In the genomic region with DNA sequence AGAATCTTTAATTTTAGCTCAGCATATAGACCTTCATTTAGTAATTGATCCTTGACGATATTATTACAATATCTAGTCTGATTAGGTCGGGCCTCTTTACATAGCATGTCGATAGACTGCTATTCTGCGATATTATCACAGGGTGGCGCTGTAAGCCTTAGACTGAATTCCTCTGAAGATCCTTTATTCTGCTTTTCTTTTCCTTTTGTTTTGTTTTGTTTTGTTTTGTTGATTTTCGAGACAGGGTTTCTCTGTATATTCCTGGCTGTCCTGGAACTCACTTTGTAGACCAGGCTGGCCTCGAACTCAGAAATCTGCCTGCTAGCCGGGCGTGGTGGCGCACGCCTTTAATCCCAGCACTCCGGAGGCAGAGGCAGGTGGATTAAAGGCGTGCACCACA, we compare ENCODE assay signal across 8 mouse cellular contexts. TPM values are rescaled to one million over a fixed set of nuclear protein-coding genes. Genes with fewer than 3 reads are reported as not detected.
A peak's percentile ranks its signal among the peaks of the same experiment; 100 is the strongest.
DNase-seq lines count a peak whose midpoint lies in the region; ATAC-seq and TF ChIP-seq lines count a peak whose summit lies in the region.
"Not testable (repeated sequence)": the region's sequence is repeated elsewhere in the genome, so short reads cannot be mapped to it uniquely, and the experiment has no call there.

No protein-coding gene starts in this region.

- peak; percentile 80 for DNase-seq in CD4-positive, CD25-positive, alpha-beta regulatory T cell, adult 2 months (ENCODE audit: low read depth, low spot score)
- peak; percentile 83 for DNase-seq in brain, embryonic 14.5 days (ENCODE audit: low read depth)
- peak; percentile 32 for DNase-seq in kidney, adult 18-20 months
- not testable (repeated sequence) for DNase-seq in liver, embryonic 11.5 days (ENCODE audit: low spot score)
- peak; percentile 22 for DNase-seq in midbrain, embryonic 10.5 days (ENCODE audit: low spot score)
- peak in 1 of 2 experiments; percentile 45 for DNase-seq in spleen, adult 2 months (ENCODE audit: low read depth in 1 of 2, low spot score in 2 of 2)

- not testable (repeated sequence) for H3K9ac ChIP-seq in embryonic facial prominence, embryonic 12.5 days; liver, embryonic 11.5 days (ENCODE audit: low read depth, low read length)
- H3K9ac ChIP-seq in heart, embryonic 13.5 days, result 0 out of 2 replicates have a peak overlapping the region, but pooled peaks have one; percentile 28

- peak overlapping the region; percentile 25; the same call in 1 of the 2 replicates for H3K4me2 ChIP-seq in embryonic facial prominence, embryonic 12.5 days (replicated peaks)
- peak overlapping the region; percentile 56 for H3K4me2 ChIP-seq in heart, embryonic 13.5 days
- H3K4me2 ChIP-seq in liver, embryonic 11.5 days, result peak overlapping the region; percentile 36; the same call in 1 of the 2 replicates

- WGBS in embryonic facial prominence, embryonic 12.5 days, result 26% methylated on average over 13 of the region's 13 CpGs
- WGBS in heart, embryonic 13.5 days, result 21% methylated on average over 13 of the region's 13 CpGs
- 23% methylated on average over 13 of the region's 13 CpGs for WGBS in liver, embryonic 11.5 days
- 23% methylated on average over 13 of the region's 13 CpGs for WGBS in midbrain, embryonic 10.5 days
- WGBS in spleen, adult 2 months, result 21% methylated on average over 13 of the region's 13 CpGs

- not testable (repeated sequence) for TF ChIP-seq POLR2A in brain, embryonic 14.5 days (IDR thresholded peaks at IDR 0.05; ENCODE audit: borderline replicate concordance, extremely low read depth, insufficient read depth, insufficient read length, poor library complexity, severe bottlenecking); spleen, adult 2 months (IDR thresholded peaks at IDR 0.05; ENCODE audit: low read depth, low read length)

- 0 out of 2 replicates have a peak overlapping the region, but pooled peaks have one; percentile 17 for H3K4me3 ChIP-seq in embryonic facial prominence, embryonic 12.5 days
- H3K4me3 ChIP-seq in heart, embryonic 13.5 days, result peak overlapping the region; percentile 41
- H3K4me3 ChIP-seq in liver, embryonic 11.5 days (ENCODE audit: low read depth, low read length), result peak overlapping the region; percentile 26; the same call in 1 of the 2 replicates
- peak overlapping the region; percentile 20; the same call in 1 of the 2 replicates for H3K4me3 ChIP-seq in midbrain, embryonic 10.5 days
- peak overlapping the region; percentile 27; the same call in 1 of the 2 replicates for H3K4me3 ChIP-seq in spleen, adult 2 months (ENCODE audit: extremely low read depth, insufficient read depth, insufficient read length)

- H3K36me3 ChIP-seq in embryonic facial prominence, embryonic 12.5 days; heart, embryonic 13.5 days; liver, embryonic 11.5 days (ENCODE audit: control insufficient read depth, insufficient read depth, low read length); midbrain, embryonic 10.5 days; spleen, adult 2 months (ENCODE audit: control insufficient read depth, insufficient read depth, low read length): not testable (repeated sequence)

- peak; percentile 55; the same call in 1 of the 2 replicates for TF ChIP-seq CTCF in brain, embryonic 14.5 days (IDR thresholded peaks at IDR 0.05; ENCODE audit: borderline replicate concordance, extremely low read depth, insufficient read depth, insufficient read length)
- peak; percentile 14; the same call in 1 of the 2 replicates for TF ChIP-seq CTCF in spleen, adult 2 months (IDR thresholded peaks at IDR 0.05; ENCODE audit: extremely low read depth, insufficient read depth, insufficient read length, insufficient replicate concordance)

- H3K27ac ChIP-seq in embryonic facial prominence, embryonic 12.5 days; heart, embryonic 13.5 days (replicated peaks); liver, embryonic 11.5 days (ENCODE audit: low read depth, low read length); midbrain, embryonic 10.5 days (replicated peaks); spleen, adult 2 months (ENCODE audit: insufficient read depth, low read length): not testable (repeated sequence)

- not testable (repeated sequence) for H3K9me3 ChIP-seq in embryonic facial prominence, embryonic 12.5 days; heart, embryonic 13.5 days; liver, embryonic 11.5 days (ENCODE audit: control insufficient read depth, low read length); midbrain, embryonic 10.5 days (replicated peaks)

- ATAC-seq in embryonic facial prominence, embryonic 12.5 days (ENCODE audit: insufficient number of reproducible peaks, insufficient read depth, low FRiP score, low TSS enrichment); heart, embryonic 13.5 days (ENCODE audit: extremely low read depth, insufficient number of reproducible peaks, low FRiP score, low TSS enrichment); liver, embryonic 11.5 days (replicated peaks; ENCODE audit: low FRiP score): not testable (repeated sequence)

- peaks cover 25% of the 10 kb centered on the region for H3K27me3 ChIP-seq in embryonic facial prominence, embryonic 12.5 days
- peaks cover 55% of the 10 kb centered on the region for H3K27me3 ChIP-seq in heart, embryonic 13.5 days (replicated peaks)
- H3K27me3 ChIP-seq in liver, embryonic 11.5 days (replicated peaks; ENCODE audit: control insufficient read depth, insufficient read depth, low read length); spleen, adult 2 months (ENCODE audit: control insufficient read depth, insufficient read depth, low read length): not testable (repeated sequence)
- H3K27me3 ChIP-seq in midbrain, embryonic 10.5 days (ENCODE audit: low read depth, poor library complexity, severe bottlenecking), result peaks cover 39% of the 10 kb centered on the region

- H3K4me1 ChIP-seq in embryonic facial prominence, embryonic 12.5 days; heart, embryonic 13.5 days; liver, embryonic 11.5 days (replicated peaks; ENCODE audit: control insufficient read depth, insufficient read depth, low read length); spleen, adult 2 months (ENCODE audit: control insufficient read depth, insufficient read depth, insufficient read length): not testable (repeated sequence)
- H3K4me1 ChIP-seq in midbrain, embryonic 10.5 days, result peaks cover 18% of the 10 kb centered on the region

RNA-seq across cellular contexts. Expression of a gene that starts 13.4 kb away (rescaled TPM):
- polyA plus RNA-seq in brain, embryonic 14.5 days (2012; rRNA removed), result 7.6 and 7.8 TPM in 2 replicates
- polyA plus RNA-seq in embryonic facial prominence, embryonic 12.5 days (2016; fragmentation: Nextera tagmentation; extraction: Ambion mirVana), result 9.3 and 10.5 TPM in 2 replicates
- 4.7 and 5.3 TPM in 2 replicates for polyA plus RNA-seq in heart, embryonic 13.5 days (2015; fragmentation: Nextera tagmentation; extraction: Ambion mirVana)
- polyA plus RNA-seq in liver, embryonic 11.5 days (2014; fragmentation: Nextera tagmentation; extraction: Ambion mirVana), result 4.9 and 5.8 TPM in 2 replicates
- 8.6 and 9.1 TPM in 2 replicates for polyA plus RNA-seq in midbrain, embryonic 10.5 days (2016; fragmentation: Nextera tagmentation; extraction: Ambion mirVana)
- 7.2 and 10.0 TPM in 2 replicates for polyA plus RNA-seq in spleen, adult 2 months (2012; rRNA removed)

RNA-seq across cellular contexts. Expression of a gene that starts 17.0 kb away (rescaled TPM):
- 44.6 and 50.5 TPM in 2 replicates for polyA plus RNA-seq in brain, embryonic 14.5 days (2012; rRNA removed)
- polyA plus RNA-seq in embryonic facial prominence, embryonic 12.5 days (2016; fragmentation: Nextera tagmentation; extraction: Ambion mirVana), result 22.3 and 22.5 TPM in 2 replicates
- polyA plus RNA-seq in heart, embryonic 13.5 days (2015; fragmentation: Nextera tagmentation; extraction: Ambion mirVana), result 16.5 and 16.6 TPM in 2 replicates
- polyA plus RNA-seq in liver, embryonic 11.5 days (2014; fragmentation: Nextera tagmentation; extraction: Ambion mirVana), result 3.4 and 3.6 TPM in 2 replicates
- polyA plus RNA-seq in midbrain, embryonic 10.5 days (2016; fragmentation: Nextera tagmentation; extraction: Ambion mirVana), result 19.7 and 20.6 TPM in 2 replicates
- polyA plus RNA-seq in spleen, adult 2 months (2012; rRNA removed), result 7.8 and 12.1 TPM in 2 replicates

RNA-seq across cellular contexts. Expression of a gene that starts 24.5 kb away (rescaled TPM):
- 4.5 and 4.9 TPM in 2 replicates for polyA plus RNA-seq in brain, embryonic 14.5 days (2012; rRNA removed)
- 6.0 and 6.9 TPM in 2 replicates for polyA plus RNA-seq in embryonic facial prominence, embryonic 12.5 days (2016; fragmentation: Nextera tagmentation; extraction: Ambion mirVana)
- polyA plus RNA-seq in heart, embryonic 13.5 days (2015; fragmentation: Nextera tagmentation; extraction: Ambion mirVana), result 3.6 TPM in 2 replicates
- polyA plus RNA-seq in liver, embryonic 11.5 days (2014; fragmentation: Nextera tagmentation; extraction: Ambion mirVana), result 2.4 and 3.0 TPM in 2 replicates
- 5.8 and 6.4 TPM in 2 replicates for polyA plus RNA-seq in midbrain, embryonic 10.5 days (2016; fragmentation: Nextera tagmentation; extraction: Ambion mirVana)
- polyA plus RNA-seq in spleen, adult 2 months (2012; rRNA removed), result 3.2 and 3.7 TPM in 2 replicates

RNA-seq across cellular contexts. Expression of a gene that starts 31.0 kb away (rescaled TPM):
- polyA plus RNA-seq in brain, embryonic 14.5 days (2012; rRNA removed), result 8.9 and 11.0 TPM in 2 replicates
- 6.9 and 7.8 TPM in 2 replicates for polyA plus RNA-seq in embryonic facial prominence, embryonic 12.5 days (2016; fragmentation: Nextera tagmentation; extraction: Ambion mirVana)
- 4.3 and 4.9 TPM in 2 replicates for polyA plus RNA-seq in heart, embryonic 13.5 days (2015; fragmentation: Nextera tagmentation; extraction: Ambion mirVana)
- polyA plus RNA-seq in liver, embryonic 11.5 days (2014; fragmentation: Nextera tagmentation; extraction: Ambion mirVana), result 3.3 and 4.2 TPM in 2 replicates
- polyA plus RNA-seq in midbrain, embryonic 10.5 days (2016; fragmentation: Nextera tagmentation; extraction: Ambion mirVana), result 5.4 and 6.3 TPM in 2 replicates
- 4.3 and 6.4 TPM in 2 replicates for polyA plus RNA-seq in spleen, adult 2 months (2012; rRNA removed)

RNA-seq across cellular contexts. Expression of a gene that starts 44.2 kb away (rescaled TPM):
- polyA plus RNA-seq in brain, embryonic 14.5 days (2012; rRNA removed), result 4.4 and 5.5 TPM in 2 replicates
- 7.9 and 8.5 TPM in 2 replicates for polyA plus RNA-seq in embryonic facial prominence, embryonic 12.5 days (2016; fragmentation: Nextera tagmentation; extraction: Ambion mirVana)
- 4.6 and 5.0 TPM in 2 replicates for polyA plus RNA-seq in heart, embryonic 13.5 days (2015; fragmentation: Nextera tagmentation; extraction: Ambion mirVana)
- polyA plus RNA-seq in liver, embryonic 11.5 days (2014; fragmentation: Nextera tagmentation; extraction: Ambion mirVana), result 4.6 and 4.8 TPM in 2 replicates
- polyA plus RNA-seq in midbrain, embryonic 10.5 days (2016; fragmentation: Nextera tagmentation; extraction: Ambion mirVana), result 6.9 and 8.0 TPM in 2 replicates
- 6.1 TPM in 2 replicates for polyA plus RNA-seq in spleen, adult 2 months (2012; rRNA removed)
